Mouse (Mus musculus): ENCODE results near the gene Dio1.
A peak's percentile ranks its signal among the peaks of the same experiment; 100 is the strongest.

Dio1 gene

DNA sequence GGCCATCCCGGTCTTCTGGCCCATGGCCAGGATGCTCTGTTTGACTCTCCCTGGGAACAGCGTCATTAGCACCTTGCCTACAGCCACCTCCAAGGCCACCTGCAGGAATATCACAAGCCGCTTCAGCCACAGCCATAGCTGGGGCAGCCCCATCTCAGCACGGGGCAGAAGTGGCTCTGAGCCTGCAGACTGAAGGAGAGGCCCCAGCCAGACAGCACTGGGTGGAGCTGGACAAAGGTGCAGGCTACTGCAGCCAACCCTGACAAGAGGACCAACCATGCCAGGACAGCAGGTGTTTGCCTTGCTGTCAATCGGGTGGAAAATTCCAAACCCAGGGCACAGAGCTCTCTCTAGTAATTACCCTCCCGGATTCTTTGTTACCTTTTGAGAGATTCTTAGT is at the start of gene Dio1:
Dio1 (minus strand) TSS at position 204 of the 400 bp plus-strand sequence.
- no peak for DNase-seq (ENCODE audit: low spot score in 2 of 2)

DNA sequence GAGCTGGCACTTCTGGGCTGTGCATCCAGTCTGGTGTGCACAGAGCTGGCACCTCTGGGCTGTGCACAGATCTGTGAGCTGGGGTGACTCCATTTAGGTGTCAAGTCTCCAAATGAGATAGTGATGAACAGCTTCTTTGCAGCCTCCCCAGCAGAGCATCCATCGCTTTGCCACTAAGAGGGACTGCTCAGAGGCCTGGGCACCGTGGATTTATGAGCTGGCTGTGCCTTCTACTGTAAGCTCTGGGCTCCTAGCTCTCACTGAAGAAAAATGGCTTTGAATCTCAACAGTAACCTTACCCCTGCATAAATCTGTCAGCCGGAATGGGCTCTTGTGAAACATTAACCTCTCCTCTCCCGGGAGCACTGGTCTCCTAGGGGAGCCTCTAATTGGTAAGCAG is 47.6 kb upstream of the Dio1 start:
- DNase-seq (ENCODE audit: low spot score in 2 of 2) = no peak

DNA sequence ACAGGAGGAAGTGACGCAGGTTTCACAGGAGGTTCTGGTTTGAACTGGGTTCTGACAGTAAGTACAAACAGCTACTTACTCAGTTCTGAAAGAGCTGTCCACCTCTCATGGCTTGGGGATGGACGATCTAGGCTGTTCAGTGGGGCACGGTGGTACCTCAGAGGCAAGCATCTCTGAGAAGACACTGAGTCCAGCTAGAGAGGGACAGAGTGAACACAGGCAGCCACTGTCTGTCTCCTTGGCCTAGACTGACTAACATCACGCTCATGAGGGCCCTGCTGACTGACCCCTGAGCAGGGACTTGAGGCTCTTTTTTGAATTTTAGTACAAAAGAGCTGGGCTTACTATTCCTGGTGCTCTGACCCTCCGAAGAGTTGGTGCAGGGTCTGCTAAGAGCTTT is 47.2 kb upstream of the Dio1 start:
- no peak for DNase-seq (ENCODE audit: low spot score in 2 of 2)

DNA sequence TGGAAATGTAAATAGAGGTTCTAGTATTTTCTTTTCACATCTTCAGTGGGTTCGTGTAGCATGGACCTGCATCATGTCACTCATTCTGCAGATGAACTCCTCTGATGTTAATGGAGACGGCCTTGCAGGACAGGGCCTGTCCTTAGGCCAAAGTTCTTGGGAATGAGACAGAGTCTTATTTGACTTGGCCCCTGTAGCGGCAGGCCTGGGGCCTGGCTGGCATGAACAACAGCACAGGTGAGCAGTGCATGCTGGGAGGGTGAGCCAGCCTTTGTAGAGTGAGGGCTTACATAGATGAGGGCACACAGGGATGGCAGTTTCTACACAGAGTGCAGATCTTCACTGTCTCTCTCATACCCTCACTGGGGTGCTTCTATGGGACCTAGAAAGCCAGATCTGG is 46.6 kb upstream of the Dio1 start:
- DNase-seq (ENCODE audit: low spot score in 2 of 2) = no peak

DNA sequence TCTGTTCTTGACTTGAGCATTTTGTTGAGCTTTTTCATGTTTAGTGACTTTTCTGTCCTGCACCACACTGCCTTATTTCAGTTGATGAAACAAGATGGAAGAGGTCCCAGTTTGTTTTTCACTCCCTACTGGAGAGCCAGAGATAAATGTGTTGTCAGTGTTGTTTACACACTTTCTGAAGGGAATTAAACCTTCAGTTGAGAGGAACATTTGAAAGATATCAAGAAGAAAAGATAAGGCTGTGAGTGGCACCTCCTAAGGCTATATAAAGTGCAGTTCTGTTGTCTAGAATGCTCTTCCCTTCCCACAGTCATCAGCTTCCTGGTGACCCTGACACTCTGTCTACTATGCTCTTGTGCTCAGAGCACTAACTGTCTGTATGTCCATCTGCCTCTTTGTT is 44.4 kb upstream of the Dio1 start:
- no peak for DNase-seq (ENCODE audit: low spot score in 2 of 2)

DNA sequence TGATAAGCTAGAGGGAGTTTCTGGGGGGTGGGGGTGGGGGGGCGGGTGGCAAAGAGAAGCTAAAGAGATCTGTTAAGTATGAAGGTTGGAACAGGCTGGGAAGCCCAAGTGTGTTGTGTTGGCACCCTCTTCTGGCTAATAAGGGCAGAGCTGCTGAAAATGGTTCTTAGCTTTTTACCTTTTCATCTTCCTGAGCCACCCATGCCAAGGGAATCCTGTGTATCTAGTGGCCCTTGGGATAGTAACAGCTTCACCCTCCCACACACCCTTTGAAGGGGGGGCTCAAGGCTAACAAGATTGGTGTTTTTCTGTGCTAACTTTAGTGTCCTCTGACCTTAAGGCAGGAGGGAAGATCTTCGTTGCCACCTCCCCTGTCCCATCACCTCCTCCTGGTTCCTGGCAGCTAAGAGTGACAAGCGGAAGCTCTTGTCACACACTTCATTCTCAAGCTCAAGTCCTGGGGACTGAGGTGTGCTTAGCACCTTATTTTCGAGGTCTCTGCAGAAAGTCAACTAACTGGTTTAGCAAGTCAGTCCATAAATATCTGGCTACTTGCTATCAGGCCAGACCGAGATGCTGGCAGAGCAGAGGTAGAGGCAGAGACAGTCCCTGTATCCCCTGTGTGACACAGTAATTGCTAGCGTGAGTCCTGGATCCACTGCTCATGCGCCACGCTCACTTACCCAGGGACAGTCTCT is 42.5 kb upstream of the Dio1 start:
- peak; percentile 58 to 62 for DNase-seq (ENCODE audit: low spot score in 2 of 2)

DNA sequence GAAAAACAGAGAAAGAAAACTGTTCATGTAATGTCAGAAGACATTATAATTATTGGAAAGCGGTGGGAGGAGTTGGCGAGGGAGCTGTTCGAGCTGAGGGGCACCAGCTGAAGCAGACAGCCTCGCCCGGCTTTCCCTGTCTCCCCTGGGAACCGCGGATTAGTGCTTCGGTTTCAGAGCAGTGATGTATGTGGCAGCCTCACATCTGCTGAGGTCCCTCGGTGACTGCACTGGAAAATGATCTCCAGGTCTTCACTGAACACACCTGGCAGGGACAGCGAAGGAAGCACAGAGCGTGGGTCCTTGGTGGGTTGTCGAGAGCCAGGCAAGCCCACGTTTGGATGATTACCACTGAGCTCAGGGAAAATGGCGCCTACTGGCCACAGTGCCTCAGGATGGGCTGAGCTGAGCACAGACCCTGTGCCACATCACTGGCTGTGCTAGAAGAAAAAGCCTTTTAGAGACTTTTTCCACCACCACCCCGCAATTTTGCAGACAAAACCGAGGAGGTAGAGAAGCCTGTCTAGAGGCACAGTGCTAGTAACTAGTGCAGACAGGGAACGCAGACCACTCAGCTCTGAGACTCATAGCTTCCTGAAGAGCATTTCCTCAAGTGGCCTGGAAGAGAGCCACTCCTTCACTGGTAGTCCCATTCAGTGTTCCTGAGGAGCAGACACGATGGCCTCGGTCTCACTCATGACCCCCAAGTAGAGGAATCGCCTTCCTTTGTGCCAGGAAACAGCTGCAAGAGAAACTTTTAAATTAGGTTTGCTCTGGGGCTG is 41.8 kb upstream of the Dio1 start:
- no peak for DNase-seq (ENCODE audit: low spot score in 2 of 2)

DNA sequence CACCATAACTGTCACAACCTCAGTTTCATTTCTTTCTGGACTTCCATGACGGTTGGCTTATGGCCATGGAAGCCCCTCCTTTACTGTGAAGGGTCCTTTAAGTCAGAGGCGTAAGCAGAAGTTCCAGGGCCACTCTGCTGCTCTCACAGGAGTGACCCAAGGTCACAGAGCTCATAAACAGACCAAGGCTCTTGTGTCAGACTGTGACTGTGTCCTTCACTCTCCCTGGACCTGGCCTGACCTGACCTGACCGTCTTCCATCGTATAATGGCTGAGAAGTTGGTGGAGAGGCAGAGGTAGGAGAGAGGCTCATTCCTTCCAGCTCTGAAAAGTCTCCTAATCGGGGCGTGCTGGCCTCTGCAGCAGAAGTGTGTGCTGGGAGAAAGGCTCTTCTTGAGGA is 40.3 kb upstream of the Dio1 start:
- no peak for DNase-seq (ENCODE audit: low spot score in 2 of 2)

DNA sequence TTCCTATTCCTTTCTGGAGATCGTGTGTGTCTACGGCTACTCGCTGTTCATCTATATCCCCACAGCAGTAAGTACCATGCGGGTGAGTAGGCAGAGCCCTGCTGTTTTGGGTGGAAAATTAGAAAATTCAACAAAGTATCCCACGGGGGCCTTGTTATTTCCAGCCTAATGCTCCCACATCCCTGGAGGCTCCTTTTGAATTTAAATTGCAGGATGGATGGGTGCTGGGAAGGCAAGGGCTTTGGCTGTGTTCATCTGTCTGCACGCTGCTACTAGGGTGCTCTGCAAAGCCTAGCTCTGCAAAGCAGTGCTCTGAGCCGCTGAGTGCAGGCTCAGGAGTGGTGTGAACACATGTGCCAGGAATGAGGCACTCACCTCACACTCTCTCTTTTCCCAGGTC is 37.6 kb upstream of the Dio1 start:
- DNase-seq (ENCODE audit: low spot score in 2 of 2) = no peak

DNA sequence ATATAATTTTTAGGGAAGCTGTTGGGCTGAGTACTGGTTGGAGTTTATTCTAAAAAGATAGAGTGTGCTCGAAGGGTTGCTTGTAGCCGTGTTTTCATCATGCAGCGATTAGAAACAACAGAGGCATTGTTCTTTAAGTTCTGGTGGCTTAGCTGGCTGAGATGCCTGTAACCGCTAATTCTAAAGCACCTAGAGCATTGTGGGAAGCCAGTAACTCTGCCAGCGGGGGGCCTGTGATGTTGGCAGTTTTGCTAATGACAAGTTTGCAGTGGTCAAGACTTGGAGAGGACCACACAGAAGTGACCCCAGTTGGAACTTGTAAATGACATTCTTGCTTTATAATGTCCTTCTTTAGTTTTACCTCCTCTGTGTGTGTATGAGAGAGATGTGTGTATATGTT is 34.4 kb upstream of the Dio1 start:
- DNase-seq (ENCODE audit: low spot score in 2 of 2) = peak in 1 of 2 experiments; percentile 34

DNA sequence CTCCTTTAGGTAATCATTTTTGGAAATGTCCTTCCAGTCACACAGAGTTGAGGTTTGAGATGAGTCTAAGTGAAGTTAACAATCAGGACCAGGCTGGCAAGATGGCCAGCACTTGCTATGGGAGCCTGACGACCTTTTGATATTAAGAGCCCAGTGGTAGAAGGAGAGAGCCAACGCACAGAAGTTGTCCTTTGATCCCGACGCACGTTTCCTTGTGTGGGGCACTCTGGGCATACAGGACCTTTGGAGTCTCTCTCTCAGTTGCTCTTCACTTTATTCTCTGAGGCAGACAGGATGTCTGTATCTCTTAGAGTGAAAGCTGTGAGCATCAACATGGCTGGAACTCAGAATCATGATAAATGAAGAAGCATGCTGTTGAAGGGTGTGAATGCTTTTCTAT is 30.5 kb upstream of the Dio1 start:
- DNase-seq (ENCODE audit: low spot score in 2 of 2) = no peak

DNA sequence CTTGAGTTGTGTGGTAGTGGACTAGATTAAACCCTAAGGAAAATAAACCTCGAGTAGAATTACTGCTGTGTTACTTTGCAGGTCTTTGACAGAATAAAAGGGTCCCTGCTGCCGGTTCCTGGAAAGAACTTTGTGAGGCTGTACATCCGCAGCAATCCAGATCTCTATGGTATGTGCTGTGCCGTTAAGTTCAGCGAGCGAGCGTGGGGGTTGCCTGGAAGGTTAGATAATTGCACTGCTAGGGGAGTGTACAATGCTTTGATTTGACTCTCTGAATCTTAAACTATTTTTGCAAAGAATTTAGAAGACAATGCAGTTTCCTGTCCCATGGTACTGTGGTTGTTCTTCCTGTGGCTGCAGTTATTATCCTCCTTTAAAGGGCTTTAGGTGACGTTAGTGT is 29.4 kb upstream of the Dio1 start:
- no peak for DNase-seq (ENCODE audit: low spot score in 2 of 2)

DNA sequence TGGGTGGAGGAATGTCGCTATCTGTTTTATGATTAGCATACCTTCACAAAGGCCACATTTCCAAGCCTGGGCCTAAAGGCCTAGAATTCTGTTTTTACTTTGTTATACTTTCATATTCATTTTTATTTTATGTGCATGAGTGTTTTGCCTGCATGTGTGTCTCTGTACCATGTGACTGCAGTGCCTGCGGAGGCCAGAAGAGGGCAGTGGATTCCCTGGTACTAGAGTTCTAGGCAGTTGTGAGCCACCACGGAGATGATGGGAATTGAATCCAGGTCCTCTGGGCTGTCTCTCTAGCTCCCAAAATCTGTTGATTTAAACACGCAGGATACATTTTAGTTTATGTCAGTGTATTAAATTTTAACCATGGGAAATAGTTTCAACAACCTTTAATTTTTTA is 26.5 kb upstream of the Dio1 start:
- DNase-seq (ENCODE audit: low spot score in 2 of 2) = no peak

DNA sequence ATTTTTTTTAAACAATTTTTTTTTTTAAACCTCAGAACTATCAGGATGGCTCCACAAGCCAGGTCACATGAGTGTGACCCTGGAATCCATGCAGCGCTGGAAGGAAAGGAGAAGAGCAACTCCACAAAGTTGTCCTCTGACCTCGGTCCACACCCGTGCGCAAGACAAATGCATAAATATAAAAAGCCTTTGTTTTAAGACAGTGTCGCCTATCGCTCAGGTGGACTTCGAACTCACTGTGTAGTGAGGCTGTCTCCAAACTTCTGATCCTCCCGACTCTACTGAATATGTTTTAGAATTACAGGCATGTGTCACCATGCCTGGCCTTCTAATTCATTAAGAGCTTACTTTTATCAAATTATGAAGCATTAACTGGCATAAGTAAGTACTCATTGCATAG is 21.6 kb upstream of the Dio1 start:
- DNase-seq (ENCODE audit: low spot score in 2 of 2) = no peak

DNA sequence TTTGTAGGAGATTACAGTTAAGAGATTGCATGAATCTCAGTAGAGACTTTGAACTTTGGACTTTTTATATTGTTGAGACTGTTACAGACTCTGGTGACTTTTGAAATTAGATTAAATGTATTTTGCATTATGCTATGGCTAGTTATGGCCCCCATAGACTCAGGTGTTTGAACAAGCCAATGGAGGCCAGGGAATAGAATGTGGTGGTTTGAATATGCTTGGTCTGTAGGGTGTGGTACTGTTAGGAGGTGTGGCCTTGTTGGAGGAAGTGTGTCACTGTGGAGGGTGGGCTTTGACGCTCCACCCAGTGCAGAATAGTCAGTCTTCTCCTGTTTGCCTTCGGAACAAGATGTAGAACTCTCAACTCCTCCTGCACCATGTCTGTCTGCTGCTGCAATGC is 16.1 kb upstream of the Dio1 start:
- no peak for DNase-seq (ENCODE audit: low spot score in 2 of 2)

DNA sequence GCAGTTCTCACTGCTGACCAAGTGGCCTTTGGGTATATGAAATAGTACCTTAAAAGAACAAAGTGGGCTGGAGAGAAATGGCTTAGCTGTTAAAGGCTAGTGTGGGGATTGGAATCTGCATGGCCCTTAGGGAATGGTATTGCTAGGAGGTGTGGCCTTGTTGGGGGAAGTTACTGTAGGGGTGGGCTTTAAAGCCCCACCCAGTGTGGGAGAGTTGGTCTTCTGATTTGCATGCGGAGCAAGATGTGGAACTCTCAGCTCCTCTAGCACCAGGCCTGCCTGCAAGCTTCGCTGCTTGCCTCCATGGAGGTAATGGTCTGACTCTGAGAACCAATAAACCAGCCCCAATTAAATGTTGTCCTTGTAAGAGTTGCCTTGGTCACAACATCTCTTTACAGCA is 14.1 kb upstream of the Dio1 start:
- DNase-seq (ENCODE audit: low spot score in 2 of 2) = no peak

DNA sequence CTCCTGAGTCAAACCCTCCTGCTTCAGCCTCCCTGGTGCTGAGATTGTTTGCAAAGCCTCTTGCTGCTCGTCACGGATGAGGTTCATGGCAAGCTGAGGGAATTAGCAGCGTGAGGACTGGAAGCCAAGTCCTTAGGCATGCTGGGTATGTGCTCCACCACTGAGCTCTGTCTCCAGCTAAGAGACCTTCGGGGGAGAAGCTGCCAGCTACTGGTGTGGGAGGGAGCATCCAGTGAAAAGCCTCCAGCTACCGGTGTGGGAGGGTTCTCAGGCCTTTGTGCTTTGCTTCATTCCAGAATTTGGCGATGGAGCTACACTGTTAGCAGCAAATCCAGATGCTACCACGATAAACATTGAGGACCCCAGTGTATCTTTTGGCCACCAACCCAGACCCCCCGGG is 11.7 kb upstream of the Dio1 start:
- no peak for DNase-seq (ENCODE audit: low spot score in 2 of 2)

DNA sequence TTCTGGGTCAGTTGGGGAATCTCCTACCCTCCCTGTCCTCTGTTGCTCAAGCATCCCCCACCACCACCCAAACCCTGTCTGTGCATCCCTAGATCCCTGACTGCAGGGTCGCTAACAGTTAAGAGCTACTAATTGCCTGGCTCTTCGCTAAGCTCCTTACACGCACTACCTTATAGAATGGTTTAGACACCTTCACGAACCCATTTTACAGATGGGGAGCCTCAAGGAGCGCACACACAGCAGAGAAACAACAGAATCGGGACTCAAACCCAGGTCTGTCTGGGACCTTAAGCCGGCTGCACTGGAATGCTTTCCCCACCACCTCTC is 7.5 kb upstream of the Dio1 start:
- DNase-seq (ENCODE audit: low spot score in 2 of 2) = no peak

DNA sequence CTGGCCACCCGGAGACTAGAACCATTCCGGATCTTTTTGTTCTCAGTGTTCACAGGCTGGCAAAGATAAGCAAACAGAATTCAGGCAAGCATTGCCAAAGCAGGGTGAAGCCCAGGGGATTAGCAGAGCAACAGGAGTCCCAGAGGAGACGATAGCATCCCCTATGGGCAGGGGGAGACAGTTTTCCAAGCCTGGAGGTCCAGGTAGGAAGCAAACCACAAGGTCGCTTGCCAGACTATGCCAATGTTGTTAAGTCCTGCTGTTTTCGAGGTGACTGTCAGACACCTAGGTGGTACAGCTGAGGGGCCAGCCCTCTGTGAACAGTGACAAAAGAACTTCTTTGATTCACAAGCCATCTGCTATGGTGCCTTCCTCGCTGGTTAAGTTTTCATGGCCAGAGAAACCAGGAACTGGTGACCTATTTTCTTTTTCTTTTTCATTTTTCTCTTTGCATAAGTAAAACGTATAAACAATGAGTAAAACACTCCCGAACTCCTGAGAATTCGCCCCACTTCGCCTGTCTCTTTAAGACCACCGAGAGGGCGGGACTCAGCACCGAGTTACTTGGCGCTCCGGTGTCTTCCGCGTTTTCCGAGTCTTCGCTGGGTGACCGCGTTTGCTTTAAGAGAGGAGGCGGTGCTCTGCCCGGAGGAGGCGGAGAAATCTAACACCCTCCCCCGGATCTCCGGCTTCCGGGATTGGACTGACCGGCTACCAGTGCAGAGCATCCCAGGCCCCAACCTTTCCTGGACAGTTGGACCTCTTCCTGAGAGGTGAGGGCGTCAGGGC is 6.9 kb upstream of the Dio1 start, which contains the start of gene Yipf1:
Yipf1 (plus strand) TSS at position 674 of the 789 bp plus-strand sequence.
- DNase-seq (ENCODE audit: low spot score in 2 of 2) = peak; percentile 93 to 94

DNA sequence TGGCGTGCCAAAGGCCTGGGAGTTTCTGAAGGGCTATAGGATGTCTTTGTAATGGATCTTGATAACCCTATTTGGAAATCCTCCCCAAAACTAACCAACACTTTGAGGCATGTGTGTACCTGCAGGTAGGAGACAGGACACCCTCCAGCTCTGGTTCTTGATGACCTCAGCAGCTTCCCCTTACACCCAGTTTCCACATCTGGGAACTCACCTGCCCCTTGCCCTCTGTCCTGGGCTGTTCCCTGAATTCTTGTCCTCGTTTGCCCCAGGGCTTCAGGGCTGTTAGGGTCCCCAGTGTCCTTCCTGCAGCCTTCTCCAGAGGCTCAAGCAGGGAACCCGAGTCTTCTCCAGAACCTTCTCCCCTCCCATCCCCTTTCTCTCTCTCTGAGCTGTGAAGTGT is 3.4 kb downstream of the Dio1 start:
- DNase-seq (ENCODE audit: low spot score in 2 of 2) = no peak

DNA sequence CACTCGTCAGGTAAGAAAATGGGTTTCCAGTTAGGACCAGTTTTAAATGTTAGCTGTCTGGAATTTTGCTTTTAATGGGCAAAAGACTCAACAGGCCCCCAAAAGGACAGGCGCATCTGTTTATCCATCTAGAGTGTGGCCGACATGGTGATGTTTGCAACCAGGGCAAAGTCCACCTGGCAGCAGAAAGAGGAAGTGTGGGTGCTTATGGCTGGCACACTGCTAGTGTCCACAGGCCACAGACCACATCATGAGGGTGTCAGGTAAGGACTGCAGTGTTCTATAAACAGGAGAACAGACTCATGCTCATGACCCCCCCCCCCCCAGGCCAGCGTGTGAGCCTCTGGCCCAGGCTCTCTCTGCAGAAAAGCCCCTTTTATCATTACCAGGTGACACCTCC is 4.1 kb downstream of the Dio1 start:
- no peak for DNase-seq (ENCODE audit: low spot score in 2 of 2)

DNA sequence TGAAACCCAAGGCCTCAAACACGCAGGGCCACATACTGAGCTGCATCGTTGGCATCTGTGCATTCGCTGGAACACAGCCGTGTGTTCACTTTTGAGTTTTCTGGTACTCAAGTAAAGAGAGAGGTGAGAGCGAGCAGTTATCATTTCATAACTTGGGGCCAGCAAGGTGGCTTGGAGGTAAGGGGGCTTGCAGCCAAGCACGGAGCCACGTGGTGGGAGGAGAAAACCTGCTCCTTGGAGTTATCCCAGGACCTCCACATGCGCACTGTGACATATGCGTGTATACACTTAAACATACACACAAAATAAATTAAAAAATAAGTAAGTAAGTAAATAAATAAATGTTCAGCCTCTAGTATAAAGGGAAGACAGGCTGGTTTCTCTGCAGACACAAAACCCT is 4.7 kb downstream of the Dio1 start:
- DNase-seq (ENCODE audit: low spot score in 2 of 2) = no peak

Measured in right cerebral cortex, postnatal 10 days (tissue).